Mouse (Mus musculus) c-Kit-positive CD71-negative TER-119-negative erythroid progenitor cells, embryonic 14.5 days (primary cell): Measurements from ENCODE around the gene Erap1.
A peak's percentile ranks its signal among the peaks of the same experiment; 100 is the strongest.
"Not testable (repeated sequence)": the region's sequence is repeated elsewhere in the genome, so short reads cannot be mapped to it uniquely, and the experiment has no call there.

Source experiments
- DNase-seq: peaks from one replicate; pipeline ENCODE4 v3.0.0-alpha.2; 2013; ENCODE audit warnings: low read depth

The Erap1 gene

DNA sequence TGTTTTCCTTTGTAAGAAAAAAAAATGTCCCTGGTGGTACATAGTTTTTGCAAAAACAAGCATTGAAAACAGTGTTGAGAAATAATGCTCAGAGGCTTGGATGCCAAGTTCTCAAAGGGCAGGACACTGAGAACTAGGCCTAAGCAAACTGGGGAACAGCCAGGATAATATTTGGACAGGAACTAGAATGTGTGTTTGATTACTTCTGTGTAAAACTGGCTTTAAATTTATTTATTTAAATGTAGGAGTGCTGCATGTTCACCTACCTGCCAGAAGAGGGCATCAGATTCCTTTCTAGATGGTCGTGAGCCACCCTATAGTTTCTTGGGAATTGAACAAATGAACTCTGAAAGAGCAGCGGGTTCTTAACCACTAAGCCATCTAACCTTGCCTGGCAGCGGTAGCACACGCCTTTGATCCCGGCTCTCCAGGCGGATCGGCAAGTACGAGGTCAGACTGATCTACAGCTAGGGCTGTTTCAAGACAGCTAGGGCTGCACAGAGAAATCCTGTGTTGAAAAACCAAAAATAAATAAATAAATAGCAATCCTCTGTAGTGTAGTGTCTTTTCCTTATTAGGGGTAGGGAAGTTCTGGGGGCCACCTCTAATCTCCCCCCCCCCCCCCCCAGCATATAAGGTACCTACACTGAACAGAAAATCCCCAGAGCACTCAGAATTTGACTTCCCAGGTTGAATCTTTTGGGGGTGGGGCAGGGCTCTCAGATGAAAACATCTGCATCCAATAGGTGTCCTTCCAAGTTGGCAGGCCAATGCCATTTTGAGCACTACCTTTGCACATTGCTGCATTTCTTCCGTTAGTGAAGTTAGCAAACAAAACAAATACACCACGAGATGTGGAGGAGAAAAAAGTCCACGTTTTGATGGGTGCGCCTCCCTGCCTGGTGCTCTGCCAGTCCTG lies at the start of gene Erap1:
TSS of gene Erap1 (plus strand) at position 776 of the 919 bp plus-strand sequence.
- DNase-seq, result peak; percentile 38

DNA sequence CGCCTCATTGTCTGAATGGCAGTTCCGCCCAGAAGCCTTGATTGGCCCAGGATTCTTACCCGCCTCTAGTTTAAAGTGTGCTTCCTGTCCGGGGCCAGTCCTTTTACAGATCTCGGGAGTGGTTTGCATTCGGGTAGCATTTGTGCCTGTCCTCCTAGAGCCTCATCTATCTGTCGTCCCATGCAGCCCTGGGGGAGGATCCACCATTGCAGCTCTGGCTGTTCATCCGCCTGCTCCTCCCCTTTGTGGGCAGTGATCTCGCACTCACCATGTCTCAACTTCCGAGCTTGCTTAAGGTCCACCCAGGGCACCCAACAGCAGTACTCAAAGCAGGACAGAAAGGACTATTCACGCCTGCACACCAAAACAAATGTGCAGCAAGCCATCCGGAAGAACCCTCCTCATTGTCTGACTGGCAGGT lies 48.0 kb upstream of the Erap1 start:
- not testable (repeated sequence) for DNase-seq

DNA sequence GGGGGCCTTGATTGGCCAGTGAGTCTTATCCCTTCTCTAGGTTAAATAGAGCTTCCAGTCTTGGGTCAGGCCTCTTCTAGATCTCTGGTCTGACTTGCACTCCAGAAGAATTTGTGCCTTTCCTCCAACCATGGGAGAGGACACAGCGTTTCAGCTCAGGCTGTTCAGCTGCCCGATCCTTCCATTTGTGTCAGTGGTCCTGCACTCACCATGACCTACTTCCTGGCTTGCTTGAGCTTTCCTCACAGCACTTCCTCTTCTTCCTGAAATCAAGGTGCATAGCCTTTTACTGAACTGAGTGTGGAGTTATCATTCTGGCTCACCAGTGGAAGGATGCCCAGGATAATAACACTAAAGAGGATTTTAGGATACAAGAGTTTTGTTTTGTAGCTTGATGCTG lies 47.5 kb upstream of the Erap1 start:
- not testable (repeated sequence) for DNase-seq

DNA sequence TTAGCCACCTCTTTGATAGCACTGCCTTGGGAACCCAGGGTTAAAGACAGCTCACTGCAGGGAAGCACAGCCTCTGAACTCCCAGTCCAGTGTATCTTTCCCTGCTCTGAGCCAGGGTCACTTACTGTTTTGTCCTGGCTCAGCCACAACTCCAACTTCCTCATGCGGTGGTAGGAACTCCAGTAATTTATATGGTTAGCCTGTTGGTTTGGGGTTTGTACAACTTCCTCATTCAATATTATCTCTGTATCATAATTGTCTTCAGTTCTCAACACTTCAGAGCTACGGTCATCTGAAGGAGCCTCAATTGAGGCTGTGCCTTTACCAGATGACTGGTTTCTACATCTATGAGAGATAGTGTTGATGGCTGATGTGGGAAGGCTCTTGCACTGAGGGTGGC lies 42.3 kb upstream of the Erap1 start:
- DNase-seq, result not testable (repeated sequence)

DNA sequence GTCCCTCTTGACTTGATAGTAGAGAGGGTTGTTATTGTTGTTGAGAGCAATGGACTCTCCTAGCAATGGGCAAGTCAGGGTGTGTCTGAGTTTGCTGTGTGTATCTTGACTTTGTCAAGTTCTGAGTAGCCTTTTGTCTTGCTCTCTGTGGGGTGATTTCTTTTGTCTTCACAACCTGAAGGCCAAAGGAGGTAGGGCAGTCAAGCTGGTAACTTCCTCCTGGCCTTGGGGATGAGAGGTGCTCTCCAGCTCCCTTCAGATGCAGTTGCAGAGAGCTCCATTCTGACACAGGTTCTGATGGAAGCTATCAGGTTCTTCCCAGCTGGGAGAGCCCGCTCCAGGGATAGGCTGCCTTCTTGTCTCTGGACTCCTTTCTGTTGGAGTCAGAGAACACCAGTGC lies 37.6 kb upstream of the Erap1 start:
- DNase-seq, result not testable (repeated sequence)

DNA sequence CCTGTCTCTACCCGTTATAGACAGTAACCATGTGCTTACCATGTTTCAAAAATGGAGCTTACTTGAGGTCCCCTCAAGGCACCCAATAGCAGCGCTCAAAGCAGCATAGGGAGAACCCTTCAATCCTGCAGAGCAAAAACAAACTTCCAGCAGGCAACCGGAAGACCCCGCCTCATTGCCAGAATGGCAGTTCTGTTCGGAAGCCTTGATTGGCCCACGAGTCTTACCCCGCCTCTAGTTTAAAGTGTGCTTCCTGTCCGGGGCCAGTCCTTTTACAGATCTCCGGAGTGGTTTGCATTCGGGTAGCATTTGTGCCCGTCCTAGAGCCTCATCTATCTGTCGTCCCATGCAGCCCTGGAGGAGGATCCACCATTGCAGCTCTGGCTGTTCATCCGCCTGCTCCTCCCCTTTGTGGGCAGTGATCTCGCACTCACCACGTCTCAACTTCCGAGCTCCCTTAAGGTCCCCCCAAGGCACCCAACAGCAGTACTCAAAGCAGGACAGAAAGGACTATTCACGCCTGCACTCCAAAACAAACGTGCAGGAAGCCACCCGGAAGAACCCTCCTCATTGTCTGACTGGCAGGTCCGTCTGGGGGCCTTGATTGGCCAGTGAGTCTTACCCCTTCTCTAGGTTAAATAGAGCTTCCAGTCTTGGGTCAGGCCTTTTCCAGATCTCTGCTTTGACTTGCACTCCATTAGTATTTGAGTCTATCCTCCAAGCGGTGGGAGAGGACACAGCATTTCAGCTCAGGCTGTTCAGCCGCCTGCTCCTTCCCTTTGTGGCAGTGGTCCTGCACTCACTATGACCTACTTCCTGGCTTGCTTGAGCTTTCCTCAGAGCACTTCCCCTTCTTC lies 22.0 kb upstream of the Erap1 start:
- peak; percentile 45 for DNase-seq

DNA sequence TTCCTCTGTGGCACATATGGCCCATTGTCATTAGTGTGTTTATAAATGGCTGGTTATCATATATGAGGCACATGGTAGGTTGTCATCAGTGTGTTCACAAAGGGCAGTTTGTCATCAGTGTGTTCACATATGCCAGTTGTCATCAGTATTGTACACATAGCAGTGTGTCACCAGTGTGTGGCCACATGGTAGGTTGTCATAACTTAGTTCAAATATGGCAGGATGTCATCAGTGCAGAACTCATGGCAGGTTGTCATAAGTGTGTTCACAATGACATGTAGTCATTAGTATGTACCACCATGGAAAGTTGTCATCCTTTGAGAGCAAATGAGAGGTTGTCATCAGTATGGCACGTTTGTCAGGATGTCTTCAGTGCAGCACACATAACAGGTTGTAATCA lies 7.0 kb upstream of the Erap1 start:
- DNase-seq, result no peak

DNA sequence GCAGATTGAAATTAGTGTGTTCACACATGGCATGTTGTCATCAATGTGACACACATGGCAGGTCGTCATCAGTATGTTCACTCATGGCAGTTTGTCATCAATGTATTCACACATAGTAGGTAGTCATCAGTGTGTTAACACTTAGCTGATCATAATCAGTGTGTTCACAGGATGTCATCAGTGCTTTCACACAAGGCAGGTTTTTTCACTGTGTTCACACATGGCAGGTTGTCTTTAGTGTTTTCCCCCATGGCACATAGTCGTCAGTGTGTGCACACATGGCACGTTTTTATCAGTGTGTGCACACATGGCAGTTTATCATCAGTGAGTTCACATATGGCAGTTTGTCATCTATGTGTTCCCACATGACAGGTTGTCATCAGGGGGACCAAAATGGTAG lies 6.5 kb upstream of the Erap1 start:
- no peak for DNase-seq

DNA sequence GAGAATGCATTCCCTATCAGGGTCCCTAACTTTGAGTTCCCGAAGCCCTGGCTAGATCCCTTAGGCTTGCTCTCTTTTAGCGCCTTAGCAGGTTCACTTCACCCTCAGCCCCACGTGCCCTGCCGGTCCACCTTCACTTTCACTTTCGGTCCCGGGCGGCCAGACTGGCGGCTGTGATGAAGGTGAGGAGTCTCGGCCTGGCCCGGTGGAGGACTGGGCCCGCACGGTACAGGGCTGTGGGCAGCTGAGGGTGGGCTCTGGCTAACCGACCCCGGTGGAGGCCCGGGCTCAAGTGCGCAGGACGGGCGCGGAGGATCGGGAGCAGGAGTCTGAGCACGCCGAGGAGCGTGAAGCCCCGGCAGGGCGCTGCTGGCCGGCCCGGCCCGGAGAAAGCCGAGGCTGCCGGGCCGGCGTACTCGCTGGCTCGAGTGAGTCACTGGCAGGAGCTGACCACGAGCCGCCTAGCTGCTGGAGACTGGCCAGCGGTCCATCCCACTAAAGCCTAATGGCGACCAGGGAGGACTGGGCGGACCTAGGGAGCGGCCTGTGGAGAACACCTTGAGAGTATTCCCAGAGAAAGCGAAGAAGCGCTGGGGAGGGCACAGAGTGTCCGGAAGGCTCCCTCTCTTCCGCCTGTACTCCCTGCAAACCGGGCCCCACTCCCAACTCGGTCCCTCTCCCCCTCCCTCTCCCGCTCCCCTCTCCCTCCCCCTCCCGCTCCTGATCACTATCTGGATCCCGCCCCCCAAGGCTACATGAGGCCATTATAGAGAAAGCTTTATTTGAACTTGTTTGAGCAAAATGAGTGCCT lies 549 bp downstream of the Erap1 start:
- peak; percentile 49 for DNase-seq

DNA sequence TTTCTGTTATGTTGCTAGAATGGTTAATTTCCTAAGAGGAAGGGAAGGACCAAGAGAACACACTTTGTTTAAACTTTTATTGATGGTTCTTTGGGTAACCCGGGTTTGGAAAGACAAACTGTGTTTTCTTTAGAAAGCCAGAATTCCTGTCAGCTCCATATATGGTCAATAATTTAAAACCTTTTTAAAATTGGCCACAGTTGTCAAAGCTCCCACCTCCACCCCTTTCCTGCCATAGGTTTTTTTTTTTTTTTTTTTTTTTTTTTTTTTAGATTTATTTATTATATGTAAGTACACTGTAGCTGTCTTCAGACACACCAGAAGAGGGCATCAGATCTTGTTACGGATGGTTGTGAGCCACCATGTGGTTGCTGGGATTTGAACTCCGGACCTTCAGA lies 1.2 kb downstream of the Erap1 start:
- not testable (repeated sequence) for DNase-seq

DNA sequence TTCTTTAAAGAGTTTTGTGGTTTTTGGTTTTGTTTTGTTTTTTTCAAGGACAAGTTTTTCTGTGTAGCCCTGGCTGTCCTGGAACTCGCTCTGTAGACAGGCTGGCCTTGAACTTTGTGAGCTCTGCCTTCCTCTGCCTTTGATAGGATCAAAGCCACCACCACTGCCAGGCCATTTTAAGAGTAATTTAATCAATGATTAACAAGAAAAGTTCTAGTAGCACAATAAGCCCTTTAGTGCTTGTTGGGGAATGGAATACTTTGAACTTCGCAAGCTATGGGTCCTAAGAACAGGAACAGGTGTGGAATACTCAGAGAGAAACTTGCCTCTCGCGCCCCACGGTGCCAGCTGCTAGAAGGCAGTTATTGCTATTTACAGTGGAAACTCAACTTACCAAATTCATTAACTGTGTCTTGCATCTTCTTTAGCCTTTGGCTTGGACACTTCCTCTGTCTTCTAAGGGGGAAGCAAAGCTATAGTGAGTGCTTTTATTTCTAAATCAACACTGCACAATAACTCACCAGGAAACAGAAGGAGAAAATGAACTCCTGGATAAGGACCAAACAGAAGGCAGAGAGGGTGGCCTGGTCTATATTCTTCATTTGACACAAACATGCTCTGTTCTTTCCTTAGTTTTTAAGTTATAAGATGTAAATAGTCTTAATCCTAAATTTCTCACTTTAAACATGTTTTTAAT lies 56.3 kb downstream of the Erap1 start:
- DNase-seq, result no peak

DNA sequence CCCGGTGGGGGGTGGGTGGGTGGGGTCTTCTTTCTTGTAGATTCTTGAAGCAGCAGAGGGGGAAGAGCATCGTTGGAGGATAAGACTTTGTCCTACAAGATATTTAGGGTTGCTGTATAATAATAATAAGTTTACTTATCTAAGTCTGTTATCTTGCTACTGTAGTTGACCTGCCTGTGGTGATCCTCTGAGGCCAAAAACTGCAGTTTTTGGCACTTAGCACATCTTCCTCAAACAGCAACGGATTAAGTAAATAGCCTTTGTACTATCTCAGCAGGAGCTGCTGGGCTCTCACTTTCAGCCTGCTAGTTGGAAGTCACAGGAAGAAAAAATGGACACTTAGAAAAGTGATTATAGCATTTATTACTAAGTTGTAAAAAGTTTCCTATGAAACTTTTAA lies 56.9 kb downstream of the Erap1 start:
- no peak for DNase-seq

DNA sequence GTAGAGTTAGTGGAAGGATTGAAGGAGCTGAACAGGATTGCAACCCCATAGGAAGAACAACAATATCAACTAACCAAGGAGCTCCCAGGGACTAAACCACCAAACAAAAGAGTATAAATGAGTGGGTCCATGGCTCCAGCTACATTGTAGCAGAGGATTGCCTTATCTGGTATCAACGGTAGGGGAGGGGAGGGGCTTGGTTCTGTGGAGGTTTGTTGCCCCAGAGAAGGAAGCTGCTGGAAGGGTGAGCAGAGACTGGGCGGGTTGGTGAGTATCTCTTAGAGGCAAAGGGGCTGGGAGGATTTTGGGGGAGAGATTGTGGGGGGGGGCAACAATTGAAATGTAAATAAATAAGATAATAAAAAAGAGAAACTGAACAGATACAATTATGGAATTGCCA lies 79.6 kb downstream of the Erap1 start:
- DNase-seq, result no peak

DNA sequence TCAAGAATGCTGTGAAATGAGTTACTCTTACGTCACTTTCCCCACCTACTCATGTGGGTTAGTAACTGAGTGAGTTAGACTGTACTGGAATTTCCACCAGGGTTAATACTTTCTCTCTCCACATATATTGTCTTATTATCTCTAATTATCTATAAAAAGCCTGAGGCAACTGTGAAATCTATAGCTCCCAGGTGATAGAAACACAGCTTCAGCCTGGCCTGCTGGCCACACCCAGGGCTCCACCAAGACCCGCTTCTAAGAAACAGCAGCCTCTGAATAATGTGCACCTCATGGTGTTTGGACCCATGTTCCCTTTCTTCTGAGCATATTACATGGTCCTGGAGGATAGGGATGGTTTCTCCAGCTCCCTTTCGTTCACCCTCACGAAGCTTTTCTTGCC lies 94.4 kb downstream of the Erap1 start:
- no peak for DNase-seq

DNA sequence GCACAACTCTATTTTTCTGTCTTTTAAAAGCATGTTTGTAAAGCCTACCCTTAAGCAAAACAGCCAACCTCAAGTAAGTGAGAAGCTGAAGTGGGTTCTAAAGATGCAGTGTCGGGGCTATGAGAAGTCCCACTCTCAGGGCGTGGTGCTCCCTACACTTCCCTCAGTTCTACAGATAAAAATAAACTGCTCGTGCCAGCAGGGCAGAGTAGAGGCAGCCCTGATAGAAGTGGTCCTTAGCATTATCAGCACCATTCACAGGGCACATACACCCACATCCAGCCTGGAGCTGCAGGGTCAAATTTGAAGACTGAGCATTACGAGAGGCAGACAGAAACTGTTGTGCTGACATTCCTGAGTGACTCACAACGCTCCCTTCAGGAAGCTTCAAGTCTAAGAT lies 96.5 kb downstream of the Erap1 start:
- no peak for DNase-seq

DNA sequence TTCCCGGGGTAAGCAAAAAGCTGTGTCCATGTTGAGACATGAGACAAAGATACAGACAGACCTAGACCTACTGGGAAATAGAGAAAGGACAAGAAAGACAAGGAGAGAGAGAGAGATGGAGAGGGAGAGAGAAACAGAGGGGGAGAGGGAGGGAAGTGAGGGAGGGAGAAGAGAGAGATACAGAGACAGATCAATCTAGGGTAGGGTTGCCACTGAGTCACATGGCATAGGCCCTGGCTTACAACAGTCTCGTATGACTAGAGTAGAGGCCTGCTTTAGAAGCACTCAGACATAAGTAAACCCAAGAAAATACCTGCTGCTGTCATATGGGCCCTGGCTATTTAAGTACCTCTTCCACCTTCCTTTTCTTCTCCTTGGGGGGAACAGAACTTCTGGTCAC lies 97.0 kb downstream of the Erap1 start:
- DNase-seq, result no peak
